Mouse (Mus musculus) kidney, postnatal 25 days (tissue): ENCODE measurements at regions not wholly inside any gene's neighbourhood (a gene's known extent, or its start where the extent isn't known, plus 50 kb on each side); places are given as distances from the start of the nearest gene placed in this dataset.

Experiments used
- DNase-seq, 2 experiments: peaks; one replicate each; pipeline ENCODE4 v3.0.0; 2021; ENCODE audit warnings: mixed read lengths in 2 of 2

- DNase-seq = peak; percentile 13 to 58
Observed at GRCm38 (mm10) chr11:32907520-32908233, 83.3 kb upstream of the Smim23 start.

- DNase-seq = no peak
Observed at GRCm38 (mm10) chr11:32903970-32904369, 79.6 kb upstream of the Smim23 start.

GRCm38 (mm10) chr11:32903389-32903788 is 79.0 kb upstream of the Smim23 start:
- DNase-seq = no peak

- no peak for DNase-seq
Observed at GRCm38 (mm10) chr11:32902923-32903322, 78.5 kb upstream of the Smim23 start.

- no peak for DNase-seq
Observed at GRCm38 (mm10) chr11:32900437-32900836, 76.0 kb upstream of the Smim23 start.

GRCm38 (mm10) chr11:32899604-32900216 is 75.3 kb upstream of the Smim23 start:
- no peak for DNase-seq

- DNase-seq = peak in 1 of 2 experiments; percentile 13
Observed at GRCm38 (mm10) chr11:32895400-32895799, 71.0 kb upstream of the Smim23 start.

- no peak for DNase-seq
Observed at GRCm38 (mm10) chr11:32893146-32893903, 68.9 kb upstream of the Smim23 start.

- DNase-seq = no peak
Observed at GRCm38 (mm10) chr11:32892496-32892895, 68.1 kb upstream of the Smim23 start.

GRCm38 (mm10) chr11:32889248-32889647 is 64.8 kb upstream of the Smim23 start:
- no peak for DNase-seq

- DNase-seq = no peak
Observed at GRCm38 (mm10) chr11:32884744-32885143, 60.3 kb upstream of the Smim23 start.

GRCm38 (mm10) chr11:32883062-32883852 is 58.9 kb upstream of the Smim23 start:
- DNase-seq = no peak

- no peak for DNase-seq
Observed at GRCm38 (mm10) chr11:32878967-32879366, 54.6 kb upstream of the Smim23 start.
